Mouse (Mus musculus): ENCODE data around the gene Accsl. TPM values are rescaled to one million over a fixed set of nuclear protein-coding genes. Genes with fewer than 3 reads are reported as not detected.

Accsl gene
- polyA plus RNA-seq, 1 experiment, result 3.2 TPM

DNA sequence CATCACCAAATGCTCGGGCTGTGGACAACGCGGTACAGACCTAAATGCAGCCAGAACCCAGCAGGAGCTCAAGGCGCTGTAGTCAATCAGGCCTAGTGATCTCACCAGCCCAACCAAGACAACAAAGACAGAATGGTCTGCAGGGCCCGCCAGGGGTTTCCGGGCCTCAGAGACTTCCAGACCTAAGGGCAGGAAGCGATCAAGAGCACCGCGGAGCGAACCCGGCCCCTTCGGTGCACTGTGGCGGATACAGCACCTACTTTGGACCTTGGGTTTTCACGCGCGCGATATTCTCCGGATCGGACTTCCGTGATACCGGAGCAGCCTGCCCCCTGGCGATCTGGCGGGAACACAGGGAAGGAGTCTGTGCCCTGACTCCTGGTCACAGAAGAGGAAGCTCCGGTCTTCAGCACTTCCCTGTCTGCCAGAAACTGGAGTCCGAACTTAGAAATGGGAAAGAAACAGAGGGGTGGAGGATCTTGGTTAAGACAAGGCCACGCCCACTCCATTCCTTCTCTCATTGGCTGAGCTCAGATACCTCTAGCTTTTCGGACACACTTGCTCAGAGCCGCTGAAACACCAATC lies 19.4 kb downstream of the Accsl start, which contains the start of gene Accs:
TSS of gene Accs (minus strand) at position 439 of the 585 bp plus-strand sequence.
- Histone ChIP-seq H3K4me3 (replicated peaks; ENCODE audit: control insufficient read depth, low read depth, low read length) (peak within 1 kb of the TSS; percentile 81), H3K4me1 (ENCODE audit: control insufficient read depth, insufficient read depth, low read length) (no peaks in the 10 kb centered on the region), H3K27ac (ENCODE audit: control insufficient read depth, insufficient read depth, low read depth, low read length, poor library complexity) (peak within 1 kb of the TSS; percentile 36)
- TF ChIP-seq POLR2A (IDR thresholded peaks at IDR 0.05; ENCODE audit: borderline replicate concordance, control insufficient read depth, low read depth, low read length), result no peak
- TF ChIP-seq CTCF (IDR thresholded peaks at IDR 0.05; ENCODE audit: control insufficient read depth, insufficient read depth, low read length), result peak; percentile 36; the same call in 1 of the 2 replicates
- WGBS, result under 1% methylated on average over 28 of the region's 28 CpGs

DNA sequence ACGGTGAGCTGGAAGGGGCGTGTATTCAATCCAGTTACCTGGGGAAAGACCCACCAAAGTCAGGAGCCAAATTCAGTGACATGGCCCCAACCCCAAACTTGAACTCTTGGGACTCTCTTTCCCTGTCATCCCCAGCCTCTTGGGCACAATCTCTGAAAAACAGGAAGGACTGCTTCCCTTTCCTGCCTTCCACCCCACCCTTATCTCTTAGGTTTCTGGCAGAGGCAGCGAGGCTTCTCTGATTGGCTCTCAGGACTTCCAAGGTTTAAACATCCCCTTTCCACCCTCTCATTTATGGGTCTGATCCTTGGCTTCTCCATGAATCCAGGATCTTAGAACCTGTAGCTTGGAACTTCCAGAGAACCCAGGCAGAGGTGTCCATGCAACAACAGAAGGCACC lies 27.6 kb downstream of the Accsl start:
- no peak overlapping the region for H3K27ac ChIP-seq (ENCODE audit: control insufficient read depth, insufficient read depth, low read depth, low read length, poor library complexity)
- no peak overlapping the region for H3K4me3 ChIP-seq (replicated peaks; ENCODE audit: control insufficient read depth, low read depth, low read length)
- 74% methylated on average over 3 of the region's 3 CpGs for WGBS
- TF ChIP-seq CTCF (IDR thresholded peaks at IDR 0.05; ENCODE audit: control insufficient read depth, insufficient read depth, low read length) (no peak), POLR2A (IDR thresholded peaks at IDR 0.05; ENCODE audit: borderline replicate concordance, control insufficient read depth, low read depth, low read length) (no peak)
- H3K4me1 ChIP-seq (ENCODE audit: control insufficient read depth, insufficient read depth, low read length), result no peaks in the 10 kb centered on the region

DNA sequence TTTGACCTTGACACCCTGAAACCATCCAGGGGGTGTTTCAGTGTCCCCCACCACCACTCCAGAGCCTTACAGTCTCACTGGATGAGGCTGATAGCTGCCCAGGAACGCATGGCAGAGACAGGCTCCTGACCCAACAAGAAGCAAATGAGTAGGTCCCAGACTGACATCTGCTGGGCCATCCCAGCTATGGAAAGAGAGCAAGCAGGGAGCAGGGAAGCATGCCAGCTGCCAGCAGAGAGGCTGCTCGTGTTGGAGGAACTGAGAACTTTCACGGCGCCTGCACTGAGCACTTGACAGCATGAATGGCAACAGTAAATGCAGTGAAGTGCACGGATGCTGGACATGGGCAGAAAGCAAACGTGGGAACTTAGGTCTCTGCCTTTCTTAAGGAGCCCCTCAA lies 28.8 kb downstream of the Accsl start:
- WGBS, result 76% methylated on average over 6 of the region's 6 CpGs
- no peak overlapping the region for H3K27ac ChIP-seq (ENCODE audit: control insufficient read depth, insufficient read depth, low read depth, low read length, poor library complexity)
- no peak overlapping the region for H3K4me3 ChIP-seq (replicated peaks; ENCODE audit: control insufficient read depth, low read depth, low read length)
- no peaks in the 10 kb centered on the region for H3K4me1 ChIP-seq (ENCODE audit: control insufficient read depth, insufficient read depth, low read length)
- TF ChIP-seq POLR2A (IDR thresholded peaks at IDR 0.05; ENCODE audit: borderline replicate concordance, control insufficient read depth, low read depth, low read length), result no peak
- no peak for TF ChIP-seq CTCF (IDR thresholded peaks at IDR 0.05; ENCODE audit: control insufficient read depth, insufficient read depth, low read length)

DNA sequence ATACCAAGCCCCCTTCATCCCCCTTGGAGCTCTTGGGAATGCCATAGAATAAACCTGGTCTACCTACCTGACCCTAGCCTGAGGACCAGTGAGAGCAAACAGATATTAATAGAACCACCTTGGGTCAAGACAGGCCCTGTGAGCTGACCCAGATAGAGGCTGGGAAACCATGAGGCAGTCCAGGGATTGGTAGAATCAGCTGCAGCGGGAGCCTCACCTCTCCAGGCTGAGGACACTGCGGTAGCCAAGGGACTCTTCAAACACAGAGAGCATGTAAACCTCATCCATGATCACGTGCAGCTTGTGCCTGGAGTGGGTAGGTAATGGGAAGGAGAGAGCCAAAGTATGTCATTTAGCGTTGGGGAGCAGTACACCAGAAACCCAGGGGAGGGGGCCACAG lies 30.0 kb downstream of the Accsl start:
- TF ChIP-seq POLR2A (IDR thresholded peaks at IDR 0.05; ENCODE audit: borderline replicate concordance, control insufficient read depth, low read depth, low read length) (no peak), CTCF (IDR thresholded peaks at IDR 0.05; ENCODE audit: control insufficient read depth, insufficient read depth, low read length) (no peak)
- H3K4me3 ChIP-seq (replicated peaks; ENCODE audit: control insufficient read depth, low read depth, low read length), result no peak overlapping the region
- H3K4me1 ChIP-seq (ENCODE audit: control insufficient read depth, insufficient read depth, low read length), result no peaks in the 10 kb centered on the region
- H3K27ac ChIP-seq (ENCODE audit: control insufficient read depth, insufficient read depth, low read depth, low read length, poor library complexity), result no peak overlapping the region
- WGBS, result 95% methylated on average over 4 of the region's 4 CpGs

DNA sequence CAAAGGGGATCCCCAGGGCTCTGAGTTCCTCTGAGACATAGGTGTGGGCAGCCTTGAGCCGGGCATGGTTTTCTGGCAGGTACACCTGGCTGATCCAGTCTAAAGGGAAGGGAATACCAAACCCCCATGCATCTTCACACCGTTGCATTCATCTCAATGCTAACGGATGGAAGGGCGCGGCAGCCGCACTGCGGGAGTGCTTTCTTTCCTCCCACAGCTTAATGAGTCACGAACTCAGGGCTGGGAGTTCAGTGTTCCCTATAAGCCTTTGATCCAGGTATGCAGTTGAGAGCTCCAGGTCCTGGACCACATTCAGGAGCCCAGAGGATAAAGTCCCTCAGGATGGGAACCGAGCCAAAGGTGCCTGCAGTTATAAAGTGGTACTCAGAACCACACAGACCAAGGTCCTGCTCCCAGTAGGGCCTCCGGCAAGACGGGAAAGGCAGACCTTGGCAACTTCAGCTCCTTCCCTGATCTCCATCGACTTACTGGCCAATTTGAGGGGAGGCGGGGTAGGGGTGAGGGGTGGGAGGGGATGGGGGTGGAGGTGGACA lies 32.6 kb downstream of the Accsl start:
- TF ChIP-seq POLR2A (IDR thresholded peaks at IDR 0.05; ENCODE audit: borderline replicate concordance, control insufficient read depth, low read depth, low read length), result no peak
- no peak for TF ChIP-seq CTCF (IDR thresholded peaks at IDR 0.05; ENCODE audit: control insufficient read depth, insufficient read depth, low read length)
- no peaks in the 10 kb centered on the region for H3K4me1 ChIP-seq (ENCODE audit: control insufficient read depth, insufficient read depth, low read length)
- H3K27ac ChIP-seq (ENCODE audit: control insufficient read depth, insufficient read depth, low read depth, low read length, poor library complexity), result no peak overlapping the region
- WGBS, result 86% methylated on average over 13 of the region's 13 CpGs
- no peak overlapping the region for H3K4me3 ChIP-seq (replicated peaks; ENCODE audit: control insufficient read depth, low read depth, low read length)

DNA sequence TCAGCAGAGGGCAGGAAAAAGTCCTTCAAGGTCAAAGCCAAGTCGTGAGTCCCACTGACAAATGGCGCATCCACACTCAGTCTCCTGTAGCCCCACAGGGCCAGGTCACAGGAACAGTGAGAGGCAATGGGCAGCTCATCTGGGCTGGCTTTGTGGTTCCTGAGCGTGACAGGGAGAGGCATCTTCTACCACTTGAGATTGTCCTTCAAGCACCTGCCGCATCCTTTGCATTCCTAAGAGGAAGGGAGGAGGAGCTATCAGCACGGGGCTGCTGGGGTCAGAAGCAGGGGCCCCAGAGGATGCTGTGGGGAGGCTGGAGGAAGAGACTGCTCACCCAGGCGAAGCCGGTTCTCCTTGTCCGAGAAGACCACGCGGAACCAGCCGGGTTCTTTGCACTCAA lies 33.4 kb downstream of the Accsl start:
- Histone ChIP-seq H3K4me3 (replicated peaks; ENCODE audit: control insufficient read depth, low read depth, low read length) (no peak overlapping the region), H3K27ac (ENCODE audit: control insufficient read depth, insufficient read depth, low read depth, low read length, poor library complexity) (no peak overlapping the region), H3K4me1 (ENCODE audit: control insufficient read depth, insufficient read depth, low read length) (no peaks in the 10 kb centered on the region)
- 83% methylated on average over 11 of the region's 11 CpGs for WGBS
- no peak for TF ChIP-seq CTCF (IDR thresholded peaks at IDR 0.05; ENCODE audit: control insufficient read depth, insufficient read depth, low read length)
- TF ChIP-seq POLR2A (IDR thresholded peaks at IDR 0.05; ENCODE audit: borderline replicate concordance, control insufficient read depth, low read depth, low read length), result no peak

DNA sequence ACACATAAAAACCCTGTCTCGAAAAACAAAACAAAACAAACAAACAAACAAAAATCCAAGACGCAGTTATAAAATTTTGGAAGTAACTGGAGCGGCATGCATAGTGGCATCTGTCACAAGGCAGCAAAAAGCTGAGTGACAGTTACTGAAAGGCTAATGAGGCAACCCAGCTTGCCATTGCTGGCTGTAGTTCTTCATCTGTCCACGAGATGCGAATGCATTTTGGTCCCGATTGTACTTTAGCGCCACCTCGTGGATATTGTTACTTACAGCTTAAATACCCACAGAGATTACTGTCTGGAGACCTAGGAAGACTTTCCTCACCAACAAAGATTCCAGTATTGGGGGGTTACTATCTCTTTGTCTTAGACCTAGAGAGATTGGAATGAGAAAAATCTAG lies 45.4 kb downstream of the Accsl start:
- 15% methylated on average over 8 of the region's 8 CpGs for WGBS
- Histone ChIP-seq H3K4me1 (ENCODE audit: control insufficient read depth, insufficient read depth, low read length) (no peaks in the 10 kb centered on the region), H3K4me3 (replicated peaks; ENCODE audit: control insufficient read depth, low read depth, low read length) (no peak overlapping the region), H3K27ac (ENCODE audit: control insufficient read depth, insufficient read depth, low read depth, low read length, poor library complexity) (no peak overlapping the region)
- TF ChIP-seq CTCF (IDR thresholded peaks at IDR 0.05; ENCODE audit: control insufficient read depth, insufficient read depth, low read length) (peak; percentile 84), POLR2A (IDR thresholded peaks at IDR 0.05; ENCODE audit: borderline replicate concordance, control insufficient read depth, low read depth, low read length) (no peak)

DNA sequence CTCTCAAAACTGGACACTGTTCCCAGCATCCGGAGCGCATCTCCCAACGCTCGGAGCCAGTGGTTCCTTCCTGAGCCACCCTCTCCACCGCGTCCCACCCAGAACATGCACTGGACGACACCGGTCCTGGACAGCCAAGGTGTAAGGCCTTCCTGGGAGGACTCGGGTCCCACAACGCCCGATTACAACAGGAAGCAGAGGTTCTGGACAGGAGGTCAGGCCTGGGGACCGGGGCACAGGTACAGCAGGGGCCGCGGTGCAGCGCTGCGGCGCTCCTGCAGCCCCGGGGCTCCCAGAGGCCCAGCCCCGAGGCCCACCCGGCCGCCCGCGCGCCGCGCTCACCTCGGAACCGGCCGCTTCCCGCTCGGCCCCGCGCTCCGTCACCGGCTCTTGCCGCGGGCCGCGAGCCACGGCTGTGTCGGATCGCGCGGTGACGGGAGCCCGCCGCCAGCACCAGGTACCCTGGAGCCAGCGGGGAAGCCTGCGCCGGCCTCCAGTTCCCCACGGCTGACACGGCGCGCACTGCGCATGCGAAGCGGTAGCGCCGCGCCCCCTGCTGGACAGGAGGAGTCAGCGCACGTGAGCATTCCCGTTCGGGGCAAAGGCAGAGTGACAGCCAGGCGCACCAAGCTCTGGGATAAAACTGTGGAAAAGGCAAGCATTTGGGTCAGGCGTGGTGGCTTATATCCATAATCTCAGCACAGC lies 46.8 kb downstream of the Accsl start, which contains the start of gene Ext2:
TSS of gene Ext2 (minus strand) at position 524 of the 705 bp plus-strand sequence.
- TF ChIP-seq CTCF (IDR thresholded peaks at IDR 0.05; ENCODE audit: control insufficient read depth, insufficient read depth, low read length) (peak; percentile 98), POLR2A (IDR thresholded peaks at IDR 0.05; ENCODE audit: borderline replicate concordance, control insufficient read depth, low read depth, low read length) (peak; percentile 68)
- Histone ChIP-seq H3K27ac (ENCODE audit: control insufficient read depth, insufficient read depth, low read depth, low read length, poor library complexity) (no peak within 1 kb of the TSS), H3K4me3 (replicated peaks; ENCODE audit: control insufficient read depth, low read depth, low read length) (peak within 1 kb of the TSS; percentile 76), H3K4me1 (ENCODE audit: control insufficient read depth, insufficient read depth, low read length) (no peaks in the 10 kb centered on the region)
- under 1% methylated on average over 66 of the region's 66 CpGs for WGBS

All from bone marrow, adult 2 months (tissue).